Mouse (Mus musculus): Measurements from ENCODE around the gene Chst10. TPM values are rescaled to one million over a fixed set of nuclear protein-coding genes. Genes with fewer than 3 reads are reported as not detected.

Chst10 gene
- total RNA-seq (2023) = 1 to 10 TPM; 4.1 to 7.4 TPM

GRCm38 (mm10) chr1:38897431-38898248, at the start of gene Chst10:
Gene Chst10 (minus strand): TSS chr1:38898161.

DNA sequence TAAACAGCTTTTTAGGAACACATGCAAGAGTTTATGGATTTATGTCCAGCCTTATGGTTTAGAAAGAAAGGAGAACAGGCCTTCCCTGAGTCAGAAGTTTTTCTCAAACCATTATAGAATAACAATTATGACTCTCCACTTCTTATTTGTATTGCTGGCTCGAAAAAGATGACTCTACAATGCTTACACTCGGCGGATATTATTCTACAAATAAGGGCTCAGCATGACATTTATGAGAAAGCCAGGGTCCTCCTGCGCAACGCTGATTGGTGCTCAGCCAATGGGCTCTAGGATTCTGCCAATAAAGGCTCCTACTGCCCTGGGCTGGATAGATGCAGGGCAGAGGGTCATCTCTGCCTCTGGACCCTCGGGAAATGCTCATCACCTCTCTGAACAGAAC, 40.9 kb upstream of the Chst10 start, which contains the start of gene Nms:
Gene Nms (plus strand): TSS at position 301 of the 400 bp plus-strand sequence.

GRCm38 (mm10) chr1:38836477-38836872, 61.5 kb downstream of the Chst10 start, which contains the start of gene Lonrf2:
Gene Lonrf2 (minus strand): TSS chr1:38836711.

Other genes with a start within 250 kb of the Chst10 start
- 1 to 10 TPM; 2.5 to 4.5 TPM for gene Aff3, start 233.2 kb downstream of the Chst10 start, total RNA-seq (2023)
- gene Lonrf2, start 61.5 kb downstream of the Chst10 start, total RNA-seq (2023) = under 1 TPM; 0.49 to 0.55 TPM
- not detected for gene Nms, start 41.0 kb upstream of the Chst10 start, total RNA-seq (2023)
- gene Pdcl3, start 87.4 kb upstream of the Chst10 start, total RNA-seq (2023) = 10 to 100 TPM; 41.7 to 42.7 TPM